Mouse (Mus musculus): ENCODE measurements at regions not wholly inside any gene's neighbourhood (a gene's known extent, or its start where the extent isn't known, plus 50 kb on each side); places are given as distances from the start of the nearest gene placed in this dataset.
A peak's percentile ranks its signal among the peaks of the same experiment; 100 is the strongest.

DNA sequence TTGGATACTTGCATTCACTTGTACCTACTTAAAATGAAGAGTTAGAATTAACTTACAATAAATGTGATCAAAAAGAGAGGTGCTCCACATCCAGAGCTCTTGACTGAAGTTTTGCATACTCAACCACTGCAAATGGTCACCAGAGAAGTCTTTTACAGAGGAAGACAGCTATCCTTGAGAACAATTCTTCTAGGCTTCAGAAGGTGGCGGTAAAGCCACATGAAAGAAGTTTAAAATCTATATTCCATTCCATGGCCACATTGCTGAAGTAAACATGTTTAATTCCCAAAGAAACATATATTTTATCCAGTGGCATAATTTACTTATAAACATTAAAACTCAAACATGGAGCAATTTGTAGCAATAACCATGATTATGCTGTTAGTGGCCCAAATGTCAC is 215.1 kb downstream of the Dph6 start:
- TF ChIP-seq CTCF (IDR thresholded peaks at IDR 0.05; ENCODE audit: low read depth) (peak; percentile 42; the same call in 1 of the 2 replicates), EP300 (IDR thresholded peaks at IDR 0.05; ENCODE audit: low read depth) (no peak)

Measured in heart, postnatal 0 days (tissue).